Mouse (Mus musculus): ENCODE data around the gene Shroom3. TPM values are rescaled to one million over a fixed set of nuclear protein-coding genes. Genes with fewer than 3 reads are reported as not detected.
"Not testable (repeated sequence)": the region's sequence is repeated elsewhere in the genome, so short reads cannot be mapped to it uniquely, and the experiment has no call there.

Gene Shroom3
- polyA plus RNA-seq, 1 experiment = 18.6 TPM

DNA sequence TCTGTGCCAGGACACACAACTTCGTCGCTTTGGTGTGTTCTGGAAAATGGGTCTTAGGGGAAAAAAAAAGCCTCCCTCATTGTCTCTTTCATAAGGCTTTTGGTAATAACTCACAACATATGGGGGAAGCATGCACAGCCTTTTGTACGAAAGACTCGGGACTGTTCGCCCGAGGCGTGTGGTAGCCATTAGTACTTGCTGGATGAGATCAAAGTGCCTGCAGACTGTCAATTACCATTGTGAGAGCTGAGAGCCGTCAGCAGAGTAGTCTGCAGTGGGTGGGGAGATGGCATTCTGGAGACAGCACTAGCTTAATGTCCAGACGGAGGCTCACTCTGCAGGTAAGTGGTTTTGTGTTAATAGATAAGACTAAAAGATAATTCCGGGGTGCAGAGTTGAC, 232.2 kb downstream of the Shroom3 start:
- no peaks in the 10 kb centered on the region for H3K4me1 ChIP-seq (ENCODE audit: control insufficient read depth, insufficient read depth, low read length)
- no peaks in the 10 kb centered on the region for H3K36me3 ChIP-seq (ENCODE audit: control insufficient read depth, insufficient read depth, low read length)
- H3K4me3 ChIP-seq (ENCODE audit: insufficient read depth, low read depth, low read length) = no peak overlapping the region
- no peak for DNase-seq
- 80% methylated on average over 10 of the region's 10 CpGs for WGBS
- no peak overlapping the region for H3K27ac ChIP-seq (ENCODE audit: insufficient read depth, low read depth, low read length)
- no peak for TF ChIP-seq POLR2A (IDR thresholded peaks at IDR 0.05; ENCODE audit: low read depth, low read length)
- TF ChIP-seq CTCF (conservative IDR thresholded peaks at IDR 0.05; ENCODE audit: insufficient read depth, insufficient read length, low read depth, low read length) = no peak
- no peaks in the 10 kb centered on the region for H3K27me3 ChIP-seq (replicated peaks; ENCODE audit: control insufficient read depth, insufficient read depth, low read length)

GRCm38 (mm10) chr5:92917755-92918154, 234.5 kb downstream of the Shroom3 start:
- H3K27ac ChIP-seq (ENCODE audit: insufficient read depth, low read depth, low read length) = no peak overlapping the region
- no peaks in the 10 kb centered on the region for H3K27me3 ChIP-seq (replicated peaks; ENCODE audit: control insufficient read depth, insufficient read depth, low read length)
- no peak overlapping the region for H3K4me3 ChIP-seq (ENCODE audit: insufficient read depth, low read depth, low read length)
- WGBS = 71% methylated on average over 6 of the region's 6 CpGs
- H3K4me1 ChIP-seq (ENCODE audit: control insufficient read depth, insufficient read depth, low read length) = no peaks in the 10 kb centered on the region
- TF ChIP-seq POLR2A (IDR thresholded peaks at IDR 0.05; ENCODE audit: low read depth, low read length) (no peak), CTCF (conservative IDR thresholded peaks at IDR 0.05; ENCODE audit: insufficient read depth, insufficient read length, low read depth, low read length) (no peak)
- no peaks in the 10 kb centered on the region for H3K36me3 ChIP-seq (ENCODE audit: control insufficient read depth, insufficient read depth, low read length)
- DNase-seq = no peak

DNA sequence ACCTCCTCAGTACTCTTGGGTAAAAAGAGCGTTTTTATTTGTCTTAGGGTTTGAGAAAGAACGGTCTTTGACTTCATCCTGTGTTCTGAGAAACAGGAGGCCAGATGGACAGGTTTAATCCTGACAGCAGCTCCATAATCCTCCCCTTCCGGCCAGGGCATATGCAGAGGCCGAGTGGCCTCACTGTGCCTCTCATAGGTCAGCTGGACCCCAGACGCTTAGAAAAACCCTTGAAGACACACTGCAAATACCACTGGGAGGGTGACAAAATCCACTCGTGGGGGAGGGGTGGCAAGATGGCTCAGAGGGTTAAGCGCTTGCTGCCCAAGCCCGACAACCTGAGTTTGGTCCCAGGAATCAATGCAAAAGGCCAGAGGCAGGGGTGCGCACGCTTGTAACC, 234.9 kb downstream of the Shroom3 start:
- 78% methylated on average over 10 of the region's 10 CpGs for WGBS
- H3K27me3 ChIP-seq (replicated peaks; ENCODE audit: control insufficient read depth, insufficient read depth, low read length) = no peaks in the 10 kb centered on the region
- no peaks in the 10 kb centered on the region for H3K36me3 ChIP-seq (ENCODE audit: control insufficient read depth, insufficient read depth, low read length)
- TF ChIP-seq CTCF (conservative IDR thresholded peaks at IDR 0.05; ENCODE audit: insufficient read depth, insufficient read length, low read depth, low read length) (no peak), POLR2A (IDR thresholded peaks at IDR 0.05; ENCODE audit: low read depth, low read length) (no peak)
- H3K4me1 ChIP-seq (ENCODE audit: control insufficient read depth, insufficient read depth, low read length) = no peaks in the 10 kb centered on the region
- no peak overlapping the region for H3K4me3 ChIP-seq (ENCODE audit: insufficient read depth, low read depth, low read length)
- no peak for DNase-seq
- H3K27ac ChIP-seq (ENCODE audit: insufficient read depth, low read depth, low read length) = no peak overlapping the region

GRCm38 (mm10) chr5:92918866-92919265, 235.6 kb downstream of the Shroom3 start:
- H3K27ac ChIP-seq (ENCODE audit: insufficient read depth, low read depth, low read length) = no peak overlapping the region
- no peak for TF ChIP-seq CTCF (conservative IDR thresholded peaks at IDR 0.05; ENCODE audit: insufficient read depth, insufficient read length, low read depth, low read length)
- no peak for TF ChIP-seq POLR2A (IDR thresholded peaks at IDR 0.05; ENCODE audit: low read depth, low read length)
- 80% methylated on average over 9 of the region's 9 CpGs for WGBS
- no peaks in the 10 kb centered on the region for H3K27me3 ChIP-seq (replicated peaks; ENCODE audit: control insufficient read depth, insufficient read depth, low read length)
- DNase-seq = no peak
- H3K4me3 ChIP-seq (ENCODE audit: insufficient read depth, low read depth, low read length) = no peak overlapping the region
- H3K4me1 ChIP-seq (ENCODE audit: control insufficient read depth, insufficient read depth, low read length) = no peaks in the 10 kb centered on the region
- no peaks in the 10 kb centered on the region for H3K36me3 ChIP-seq (ENCODE audit: control insufficient read depth, insufficient read depth, low read length)

DNA sequence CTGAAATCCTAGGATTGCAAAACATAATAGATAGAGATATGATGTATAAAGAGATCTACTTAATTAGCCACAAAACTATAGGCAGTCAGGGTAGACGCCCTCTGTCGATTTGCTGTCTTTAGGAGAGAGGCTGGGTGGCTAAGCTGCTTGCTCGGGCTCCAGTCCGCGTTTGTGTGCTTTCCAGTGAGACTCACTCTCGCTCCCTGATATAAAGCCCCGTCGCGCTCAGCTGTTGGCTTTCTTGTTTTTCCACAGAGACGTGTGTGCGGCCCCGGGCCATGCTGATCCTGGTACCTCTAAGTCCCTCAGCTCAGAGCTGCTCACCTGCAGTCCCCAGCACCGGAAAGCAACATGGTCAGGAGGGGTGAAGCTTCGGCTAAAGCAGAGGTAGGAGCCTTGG, 236.2 kb downstream of the Shroom3 start:
- no peak overlapping the region for H3K27ac ChIP-seq (ENCODE audit: insufficient read depth, low read depth, low read length)
- H3K36me3 ChIP-seq (ENCODE audit: control insufficient read depth, insufficient read depth, low read length) = no peaks in the 10 kb centered on the region
- H3K27me3 ChIP-seq (replicated peaks; ENCODE audit: control insufficient read depth, insufficient read depth, low read length) = no peaks in the 10 kb centered on the region
- H3K4me1 ChIP-seq (ENCODE audit: control insufficient read depth, insufficient read depth, low read length) = no peaks in the 10 kb centered on the region
- DNase-seq = no peak
- no peak for TF ChIP-seq CTCF (conservative IDR thresholded peaks at IDR 0.05; ENCODE audit: insufficient read depth, insufficient read length, low read depth, low read length)
- TF ChIP-seq POLR2A (IDR thresholded peaks at IDR 0.05; ENCODE audit: low read depth, low read length) = no peak
- 78% methylated on average over 14 of the region's 14 CpGs for WGBS
- no peak overlapping the region for H3K4me3 ChIP-seq (ENCODE audit: insufficient read depth, low read depth, low read length)

- TF ChIP-seq POLR2A (IDR thresholded peaks at IDR 0.05; ENCODE audit: low read depth, low read length) (no peak), CTCF (conservative IDR thresholded peaks at IDR 0.05; ENCODE audit: insufficient read depth, insufficient read length, low read depth, low read length) (no peak)
- no peak for DNase-seq
- H3K4me3 ChIP-seq (ENCODE audit: insufficient read depth, low read depth, low read length) = no peak overlapping the region
- no peaks in the 10 kb centered on the region for H3K36me3 ChIP-seq (ENCODE audit: control insufficient read depth, insufficient read depth, low read length)
- 91% methylated on average over 8 of the region's 8 CpGs for WGBS
- H3K27ac ChIP-seq (ENCODE audit: insufficient read depth, low read depth, low read length) = no peak overlapping the region
- H3K27me3 ChIP-seq (replicated peaks; ENCODE audit: control insufficient read depth, insufficient read depth, low read length) = no peaks in the 10 kb centered on the region
- H3K4me1 ChIP-seq (ENCODE audit: control insufficient read depth, insufficient read depth, low read length) = no peaks in the 10 kb centered on the region; the same call in 1 of the 2 replicates
Measured at GRCm38 (mm10) chr5:92920984-92921383, 237.7 kb downstream of the Shroom3 start.

GRCm38 (mm10) chr5:92921728-92922127, 238.5 kb downstream of the Shroom3 start:
- WGBS = 88% methylated on average over 8 of the region's 8 CpGs
- TF ChIP-seq CTCF (conservative IDR thresholded peaks at IDR 0.05; ENCODE audit: insufficient read depth, insufficient read length, low read depth, low read length) (peak; percentile 70), POLR2A (IDR thresholded peaks at IDR 0.05; ENCODE audit: low read depth, low read length) (no peak)

GRCm38 (mm10) chr5:92922981-92923380, 239.7 kb downstream of the Shroom3 start:
- H3K36me3 ChIP-seq (ENCODE audit: control insufficient read depth, insufficient read depth, low read length); H3K4me1 ChIP-seq (ENCODE audit: control insufficient read depth, insufficient read depth, low read length); H3K4me3 ChIP-seq (ENCODE audit: insufficient read depth, low read depth, low read length); DNase-seq; H3K27ac ChIP-seq (ENCODE audit: insufficient read depth, low read depth, low read length); H3K27me3 ChIP-seq (replicated peaks; ENCODE audit: control insufficient read depth, insufficient read depth, low read length): not testable (repeated sequence)
- WGBS = 92% methylated on average over 5 of the region's 5 CpGs

More at GRCm38 (mm10) chr5:92921728-92922127, 238.5 kb downstream of the Shroom3 start:
- no peak for DNase-seq
- Histone ChIP-seq H3K36me3 (ENCODE audit: control insufficient read depth, insufficient read depth, low read length) (no peaks in the 10 kb centered on the region), H3K4me3 (ENCODE audit: insufficient read depth, low read depth, low read length) (no peak overlapping the region), H3K27ac (ENCODE audit: insufficient read depth, low read depth, low read length) (no peak overlapping the region), H3K27me3 (replicated peaks; ENCODE audit: control insufficient read depth, insufficient read depth, low read length) (no peaks in the 10 kb centered on the region), H3K4me1 (ENCODE audit: control insufficient read depth, insufficient read depth, low read length) (no peaks in the 10 kb centered on the region; the same call in 1 of the 2 replicates)

Measured in kidney, adult 2 months (tissue).